Mouse (Mus musculus): ENCODE measurements around the gene Ptpn3. TPM values are rescaled to one million over a fixed set of nuclear protein-coding genes. Genes with fewer than 3 reads are reported as not detected.

Gene Ptpn3
- polyA plus RNA-seq, 1 experiment from 2014 or later, result 4.9 TPM

GRCm38 (mm10) chr4:57185462-57185861 lies 116.2 kb downstream of the Ptpn3 start:
- no peak overlapping the region for H3K4me2 ChIP-seq (replicated peaks)
- H3K9ac ChIP-seq, result no peak overlapping the region
- no peaks in the 10 kb centered on the region for H3K27me3 ChIP-seq
- H3K9me3 ChIP-seq (replicated peaks), result no peaks in the 10 kb centered on the region
- H3K27ac ChIP-seq (replicated peaks), result no peak overlapping the region
- no peaks in the 10 kb centered on the region for H3K4me1 ChIP-seq
- no peak overlapping the region for H3K4me3 ChIP-seq (replicated peaks)
- no peak for ATAC-seq (ENCODE audit: insufficient number of reproducible peaks, low FRiP score, low TSS enrichment, low read depth)
- no peaks in the 10 kb centered on the region for H3K36me3 ChIP-seq
- 81% methylated on average over 8 of the region's 8 CpGs for WGBS

DNA sequence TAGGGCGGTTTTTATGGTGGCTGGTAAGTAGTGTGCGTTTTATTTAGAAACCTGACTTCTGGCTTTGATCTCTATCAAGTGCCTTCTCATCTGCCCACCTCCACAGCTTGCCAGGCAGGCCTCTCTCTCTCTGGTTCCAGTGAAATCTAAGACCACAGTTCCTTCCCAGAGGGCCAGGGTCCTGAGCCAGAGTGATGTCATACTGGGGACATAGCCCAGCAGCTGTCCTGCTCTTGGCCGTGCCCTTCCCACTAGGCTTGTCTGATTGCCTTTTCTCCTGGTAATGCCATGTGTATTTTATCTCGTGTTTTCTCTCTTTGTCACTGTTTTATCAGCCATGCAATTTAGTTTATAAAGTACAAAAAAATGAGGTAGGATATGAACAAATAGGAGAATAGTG lies 118.1 kb downstream of the Ptpn3 start:
- Histone ChIP-seq H3K9me3 (replicated peaks) (no peaks in the 10 kb centered on the region), H3K4me1 (no peaks in the 10 kb centered on the region), H3K9ac (no peak overlapping the region), H3K4me2 (replicated peaks) (no peak overlapping the region), H3K27me3 (no peaks in the 10 kb centered on the region), H3K4me3 (replicated peaks) (no peak overlapping the region), H3K27ac (replicated peaks) (no peak overlapping the region), H3K36me3 (no peaks in the 10 kb centered on the region)
- WGBS, result 66% methylated on average over 4 of the region's 4 CpGs
- ATAC-seq (ENCODE audit: insufficient number of reproducible peaks, low FRiP score, low TSS enrichment, low read depth), result no peak

DNA sequence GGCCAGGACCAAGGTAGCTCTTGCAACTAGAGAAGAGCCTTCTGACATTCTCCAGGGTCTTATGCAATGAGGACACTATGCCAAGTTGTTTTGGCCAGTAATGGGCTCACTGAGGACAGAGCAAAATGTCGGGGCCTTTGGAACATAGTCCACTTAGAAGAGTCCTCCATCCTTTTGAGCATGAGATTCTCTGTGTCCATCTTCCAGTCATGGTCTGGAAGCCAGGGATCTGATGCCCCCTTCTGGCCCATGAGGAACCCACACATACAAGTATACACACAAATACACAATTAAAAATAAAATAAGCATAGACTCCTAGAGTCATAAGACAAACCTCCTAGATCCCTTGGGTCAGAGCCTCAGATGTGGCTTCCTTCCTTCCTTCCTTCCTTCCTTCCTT lies 120.1 kb downstream of the Ptpn3 start:
- H3K4me3 ChIP-seq (replicated peaks), result no peak overlapping the region
- no peaks in the 10 kb centered on the region for H3K4me1 ChIP-seq
- ATAC-seq (ENCODE audit: insufficient number of reproducible peaks, low FRiP score, low TSS enrichment, low read depth), result no peak
- 63% methylated on average over 1 of the region's 1 CpGs for WGBS
- H3K9ac ChIP-seq, result no peak overlapping the region
- no peak overlapping the region for H3K4me2 ChIP-seq (replicated peaks)
- H3K27ac ChIP-seq (replicated peaks), result no peak overlapping the region
- H3K36me3 ChIP-seq, result no peaks in the 10 kb centered on the region
- no peaks in the 10 kb centered on the region for H3K9me3 ChIP-seq (replicated peaks)
- no peaks in the 10 kb centered on the region for H3K27me3 ChIP-seq

DNA sequence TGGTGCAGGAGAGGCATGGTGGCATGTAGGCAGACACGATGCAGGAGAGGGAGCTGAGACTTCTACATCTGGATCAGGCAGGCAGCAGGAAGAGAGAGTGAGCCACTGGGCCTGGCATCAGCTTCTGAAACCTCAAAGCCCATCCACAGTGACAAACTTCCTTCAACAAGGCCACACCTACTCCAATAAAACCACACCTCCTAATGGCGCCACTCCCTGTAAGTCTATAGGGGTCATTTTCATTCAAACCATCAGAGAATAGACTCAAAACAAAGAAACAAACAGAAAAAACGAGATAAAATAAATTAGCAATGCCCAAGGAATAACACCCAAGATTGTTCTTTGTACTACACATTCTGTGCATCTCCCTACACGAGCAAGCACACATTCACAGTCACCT lies 122.8 kb downstream of the Ptpn3 start:
- Histone ChIP-seq H3K4me3 (replicated peaks) (no peak overlapping the region), H3K36me3 (no peaks in the 10 kb centered on the region), H3K9me3 (replicated peaks) (no peaks in the 10 kb centered on the region), H3K27me3 (no peaks in the 10 kb centered on the region), H3K9ac (no peak overlapping the region), H3K4me2 (replicated peaks) (no peak overlapping the region), H3K4me1 (peaks cover 7% of the 10 kb centered on the region; the same call in 1 of the 2 replicates), H3K27ac (replicated peaks) (no peak overlapping the region)
- WGBS, result 76% methylated on average over 4 of the region's 4 CpGs
- ATAC-seq (ENCODE audit: insufficient number of reproducible peaks, low FRiP score, low TSS enrichment, low read depth), result no peak

- no peak overlapping the region for H3K27ac ChIP-seq (replicated peaks)
- no peaks in the 10 kb centered on the region for H3K9me3 ChIP-seq (replicated peaks)
- H3K27me3 ChIP-seq, result no peaks in the 10 kb centered on the region
- WGBS, result 39% methylated on average over 10 of the region's 10 CpGs
- no peaks in the 10 kb centered on the region for H3K36me3 ChIP-seq
- H3K4me2 ChIP-seq (replicated peaks), result no peak overlapping the region
- H3K9ac ChIP-seq, result no peak overlapping the region
- no peak; the same call in 1 of the 2 replicates for ATAC-seq (ENCODE audit: insufficient number of reproducible peaks, low FRiP score, low TSS enrichment, low read depth)
- peaks cover 7% of the 10 kb centered on the region; the same call in 1 of the 2 replicates for H3K4me1 ChIP-seq
- H3K4me3 ChIP-seq (replicated peaks), result no peak overlapping the region
Measured at GRCm38 (mm10) chr4:57175329-57175728, 126.3 kb downstream of the Ptpn3 start.

GRCm38 (mm10) chr4:57172861-57173260 lies 128.8 kb downstream of the Ptpn3 start:
- ATAC-seq (ENCODE audit: insufficient number of reproducible peaks, low FRiP score, low TSS enrichment, low read depth), result no peak
- no peaks in the 10 kb centered on the region for H3K27me3 ChIP-seq
- H3K36me3 ChIP-seq, result no peaks in the 10 kb centered on the region
- 56% methylated on average over 8 of the region's 8 CpGs for WGBS
- no peak overlapping the region for H3K27ac ChIP-seq (replicated peaks)
- H3K9ac ChIP-seq, result no peak overlapping the region
- peaks cover 7% of the 10 kb centered on the region; the same call in 1 of the 2 replicates for H3K4me1 ChIP-seq
- H3K9me3 ChIP-seq (replicated peaks), result no peaks in the 10 kb centered on the region
- no peak overlapping the region for H3K4me2 ChIP-seq (replicated peaks)
- no peak overlapping the region for H3K4me3 ChIP-seq (replicated peaks)

DNA sequence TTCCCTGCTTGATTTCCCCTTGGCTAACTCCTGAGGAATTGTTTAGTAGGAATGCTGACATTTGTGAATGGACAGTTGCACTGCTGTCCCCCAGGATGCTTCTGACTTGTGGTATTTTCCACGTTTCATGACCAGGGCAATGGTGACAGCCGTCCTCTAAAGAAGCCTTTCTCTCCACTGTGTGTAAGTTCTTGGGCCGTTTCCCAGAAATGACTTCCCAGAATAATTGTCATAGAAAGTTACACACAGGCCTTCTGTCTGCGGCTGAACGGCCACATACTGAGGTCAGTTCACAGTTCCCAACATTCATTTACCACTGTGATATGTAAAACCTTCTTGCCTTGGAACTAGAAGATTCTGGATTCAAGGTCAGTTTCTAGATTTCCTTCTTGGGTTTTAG lies 129.8 kb downstream of the Ptpn3 start:
- Histone ChIP-seq H3K9me3 (replicated peaks) (no peaks in the 10 kb centered on the region), H3K36me3 (no peaks in the 10 kb centered on the region), H3K4me3 (replicated peaks) (no peak overlapping the region), H3K9ac (no peak overlapping the region), H3K4me2 (replicated peaks) (no peak overlapping the region), H3K4me1 (peaks cover 11% of the 10 kb centered on the region; the same call in 1 of the 2 replicates), H3K27ac (replicated peaks) (no peak overlapping the region), H3K27me3 (no peaks in the 10 kb centered on the region)
- ATAC-seq (ENCODE audit: insufficient number of reproducible peaks, low FRiP score, low TSS enrichment, low read depth), result no peak
- WGBS, result 66% methylated on average over 5 of the region's 5 CpGs

- H3K27me3 ChIP-seq, result no peaks in the 10 kb centered on the region
- H3K9me3 ChIP-seq (replicated peaks), result no peaks in the 10 kb centered on the region
Measured at GRCm38 (mm10) chr4:57168680-57169079, 133.0 kb downstream of the Ptpn3 start.

GRCm38 (mm10) chr4:57168277-57168676 lies 133.4 kb downstream of the Ptpn3 start:
- Histone ChIP-seq H3K4me1 (0 out of 2 replicates have a peak, but pooled peaks cover 8% of the 10 kb centered on the region), H3K4me3 (replicated peaks) (no peak overlapping the region), H3K9ac (no peak overlapping the region), H3K27ac (replicated peaks) (no peak overlapping the region), H3K27me3 (no peaks in the 10 kb centered on the region), H3K4me2 (replicated peaks) (no peak overlapping the region), H3K9me3 (replicated peaks) (no peaks in the 10 kb centered on the region), H3K36me3 (no peaks in the 10 kb centered on the region)
- no peak for ATAC-seq (ENCODE audit: insufficient number of reproducible peaks, low FRiP score, low TSS enrichment, low read depth)
- 89% methylated on average over 1 of the region's 1 CpGs for WGBS

More at GRCm38 (mm10) chr4:57168680-57169079, 133.0 kb downstream of the Ptpn3 start:
- Histone ChIP-seq H3K4me2 (replicated peaks) (no peak overlapping the region), H3K9ac (no peak overlapping the region), H3K27ac (replicated peaks) (no peak overlapping the region), H3K4me1 (0 out of 2 replicates have a peak, but pooled peaks cover 8% of the 10 kb centered on the region), H3K4me3 (replicated peaks) (no peak overlapping the region), H3K36me3 (no peaks in the 10 kb centered on the region)
- ATAC-seq (ENCODE audit: insufficient number of reproducible peaks, low FRiP score, low TSS enrichment, low read depth), result no peak
- WGBS, result 82% methylated on average over 3 of the region's 3 CpGs

- H3K4me1 ChIP-seq, result peaks cover 12% of the 10 kb centered on the region; the same call in 1 of the 2 replicates
- no peak overlapping the region for H3K4me3 ChIP-seq (replicated peaks)
- H3K27ac ChIP-seq (replicated peaks), result 0 out of 2 replicates have a peak overlapping the region, but pooled peaks have one; percentile 45
- WGBS, result 44% methylated on average over 12 of the region's 12 CpGs
- no peaks in the 10 kb centered on the region for H3K9me3 ChIP-seq (replicated peaks)
- no peak overlapping the region for H3K9ac ChIP-seq
- ATAC-seq (ENCODE audit: insufficient number of reproducible peaks, low FRiP score, low TSS enrichment, low read depth), result no peak
- H3K4me2 ChIP-seq (replicated peaks), result no peak overlapping the region
- H3K27me3 ChIP-seq, result no peaks in the 10 kb centered on the region
- no peaks in the 10 kb centered on the region for H3K36me3 ChIP-seq
Measured at GRCm38 (mm10) chr4:57166922-57167870, 134.4 kb downstream of the Ptpn3 start.

DNA sequence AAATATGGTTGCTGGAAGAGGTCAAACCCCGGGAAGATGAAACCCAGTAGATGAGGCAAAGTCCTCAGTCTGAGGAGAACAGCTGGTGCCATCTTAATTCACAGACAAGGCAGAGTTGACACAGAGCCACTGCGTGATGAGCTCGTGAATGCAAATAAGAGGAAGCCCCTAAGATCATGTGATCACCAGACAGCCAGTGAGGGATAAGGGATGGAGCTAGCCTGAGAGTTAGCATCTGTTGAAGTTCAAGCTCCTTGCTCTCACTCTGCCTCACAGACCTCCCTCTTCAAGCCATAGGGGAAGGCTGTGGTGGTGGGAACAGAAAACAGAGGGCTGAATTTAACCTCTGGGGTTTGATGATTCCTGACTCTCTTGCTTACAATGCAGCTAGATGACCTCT lies 136.0 kb downstream of the Ptpn3 start:
- Histone ChIP-seq H3K9me3 (replicated peaks) (no peaks in the 10 kb centered on the region), H3K36me3 (no peaks in the 10 kb centered on the region)
- no peak for ATAC-seq (ENCODE audit: insufficient number of reproducible peaks, low FRiP score, low TSS enrichment, low read depth)

More for the DNA sequence above, 136.0 kb downstream of the Ptpn3 start:
- no peak overlapping the region for H3K9ac ChIP-seq
- H3K27ac ChIP-seq (replicated peaks), result no peak overlapping the region
- H3K27me3 ChIP-seq, result no peaks in the 10 kb centered on the region
- H3K4me3 ChIP-seq (replicated peaks), result no peak overlapping the region
- H3K4me2 ChIP-seq (replicated peaks), result no peak overlapping the region
- WGBS, result 60% methylated on average over 3 of the region's 3 CpGs
- peaks cover 12% of the 10 kb centered on the region; the same call in 1 of the 2 replicates for H3K4me1 ChIP-seq
